8 mouse cellular contexts compared by ENCODE assay signal in the genomic region with DNA sequence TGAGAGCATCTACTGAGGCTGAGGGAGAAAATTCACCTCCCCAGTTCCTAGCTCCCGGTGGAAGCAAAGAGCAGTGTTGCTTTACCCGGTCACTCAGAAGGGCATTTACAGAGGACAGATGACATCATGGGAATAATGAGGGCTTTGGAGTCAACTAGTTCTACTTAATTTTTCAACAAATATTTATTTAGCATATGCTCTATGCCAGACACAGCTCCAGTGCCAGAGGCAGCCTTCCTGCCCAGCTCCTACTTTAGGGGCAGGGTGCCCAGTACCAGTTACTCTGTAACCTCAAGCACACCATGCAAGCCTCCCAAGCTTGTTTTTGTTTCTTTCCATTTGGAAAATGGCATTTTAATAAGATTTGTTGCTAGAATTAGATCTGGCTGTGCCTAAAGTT.
"Had no signal": no experiment of that assay in that cellular context is flagged by ENCODE, and none has a peak within 500 bp of the region (broad histone marks: within the 10 kb centered on the region; RNA-seq: fewer than 3 reads in every experiment).

No protein-coding gene starts in this region.

- DNase-seq: liver; lung, adult 18-20 months; midbrain, embryonic 14.5 days had no signal

- H3K9me3 ChIP-seq: hindbrain, embryonic 13.5 days; midbrain, embryonic 10.5 days; neural tube, embryonic 12.5 days had no signal

- ATAC-seq: hindbrain, postnatal 0 days had no signal

- H3K4me1 ChIP-seq: hindbrain, embryonic 13.5 days; midbrain, embryonic 10.5 days; neural tube, embryonic 12.5 days had no signal

- H3K36me3 ChIP-seq: hindbrain, embryonic 13.5 days; midbrain, embryonic 10.5 days; neural tube, embryonic 12.5 days had no signal

- H3K27me3 ChIP-seq: hindbrain, embryonic 13.5 days; neural tube, embryonic 12.5 days had no signal

- H3K4me3 ChIP-seq: hindbrain, embryonic 13.5 days; layer of hippocampus, adult 2 months; midbrain, embryonic 10.5 days; neural tube, embryonic 12.5 days had no signal
